Mouse (Mus musculus) kidney, adult 18-20 months (tissue): ENCODE measurements around the gene Pgbd5.

Experiments used
- DNase-seq: peaks from one replicate; pipeline ENCODE4 v3.0.0; 2021

Gene Pgbd5

DNA sequence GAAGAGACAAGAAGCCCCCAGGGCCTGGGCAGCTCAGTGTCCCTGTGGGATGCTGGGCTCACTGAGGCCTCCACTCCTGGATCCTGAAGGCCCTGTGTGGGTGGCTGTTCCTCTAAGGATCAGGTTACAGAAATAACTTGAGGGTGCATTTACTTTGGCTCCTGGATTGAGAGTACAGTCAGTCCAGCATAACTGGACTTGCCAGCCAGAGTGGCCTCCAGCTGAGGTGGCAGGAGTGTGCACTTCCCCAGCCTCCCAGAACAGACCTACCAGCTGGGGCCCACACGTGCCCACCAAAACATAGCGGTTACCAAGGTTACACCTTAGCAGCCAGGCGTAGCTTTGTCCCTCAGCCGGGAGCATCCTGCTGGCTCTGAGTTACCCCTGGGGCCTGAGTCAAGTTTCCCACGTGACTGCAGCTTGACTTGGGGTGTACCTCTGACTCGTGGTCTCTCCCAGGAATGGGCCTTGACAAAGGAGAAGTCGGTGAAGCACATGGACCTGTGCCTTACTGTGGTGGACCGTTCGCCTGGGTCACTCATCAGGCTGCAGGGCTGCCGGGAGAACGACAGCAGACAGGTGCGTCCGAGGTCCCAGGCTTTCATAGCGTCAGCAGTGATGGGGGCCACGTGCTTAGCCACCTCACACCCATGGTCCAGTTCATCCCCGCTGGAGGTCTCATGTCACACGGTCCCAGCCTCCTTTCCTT is 98.9 kb downstream of the Pgbd5 start:
- no peak for DNase-seq

DNA sequence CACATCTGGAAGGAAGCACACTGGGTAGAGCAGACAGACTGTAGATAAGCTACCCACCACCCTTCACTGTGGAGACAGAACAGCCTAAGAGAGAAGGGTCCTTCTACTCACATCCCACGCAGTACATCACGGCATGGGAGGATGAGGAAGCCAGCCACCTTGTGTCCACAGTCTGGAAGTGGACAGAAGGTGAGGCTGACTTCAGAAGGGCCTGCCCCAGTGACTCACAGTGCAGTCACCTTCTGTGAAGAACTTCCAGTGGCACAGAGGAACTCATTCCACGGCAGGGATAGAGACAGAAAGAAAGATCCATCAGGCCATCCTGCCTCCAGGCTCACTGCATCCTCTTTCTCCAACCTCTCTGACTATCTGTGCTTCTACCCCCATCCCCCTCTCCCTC is 99.7 kb downstream of the Pgbd5 start:
- DNase-seq = no peak

DNA sequence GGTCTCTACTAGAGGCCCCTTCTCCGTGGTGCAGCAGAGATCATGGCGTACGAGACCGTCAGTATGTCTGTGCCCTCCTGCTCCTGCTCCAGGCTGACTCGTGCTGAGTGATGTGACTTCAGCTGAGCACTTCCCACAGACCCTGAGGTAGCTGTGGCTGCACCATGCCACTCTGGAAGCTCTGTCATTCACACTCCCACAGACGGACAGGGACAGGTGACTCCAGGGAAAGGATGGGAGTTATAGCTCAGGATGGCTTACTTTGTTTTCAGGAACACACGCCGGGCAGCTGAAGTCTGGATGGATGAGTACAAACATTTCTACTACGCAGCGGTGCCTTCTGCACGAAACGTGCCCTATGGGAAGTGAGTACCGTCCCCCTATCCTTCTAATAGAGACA is 103.2 kb downstream of the Pgbd5 start:
- no peak for DNase-seq

DNA sequence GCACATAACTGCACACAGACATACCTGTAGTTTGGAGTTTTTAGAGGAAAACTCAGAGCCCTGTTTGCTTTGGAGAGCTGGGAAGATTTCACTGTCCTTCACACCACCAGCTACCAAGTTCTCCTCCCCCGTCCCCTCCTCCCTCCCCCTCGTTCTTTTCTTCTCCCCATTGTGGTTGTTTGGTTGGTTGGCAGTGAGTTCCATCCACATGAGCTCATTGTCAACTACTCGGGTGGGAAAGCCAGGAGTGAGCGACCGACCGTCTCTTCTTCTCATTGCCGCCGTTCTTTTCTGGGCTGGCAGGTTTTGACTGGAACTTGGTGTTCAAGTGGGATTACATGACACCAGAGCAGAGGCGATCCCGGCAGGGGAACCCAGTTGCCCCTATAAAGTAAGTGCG is 107.8 kb downstream of the Pgbd5 start:
- DNase-seq = no peak

DNA sequence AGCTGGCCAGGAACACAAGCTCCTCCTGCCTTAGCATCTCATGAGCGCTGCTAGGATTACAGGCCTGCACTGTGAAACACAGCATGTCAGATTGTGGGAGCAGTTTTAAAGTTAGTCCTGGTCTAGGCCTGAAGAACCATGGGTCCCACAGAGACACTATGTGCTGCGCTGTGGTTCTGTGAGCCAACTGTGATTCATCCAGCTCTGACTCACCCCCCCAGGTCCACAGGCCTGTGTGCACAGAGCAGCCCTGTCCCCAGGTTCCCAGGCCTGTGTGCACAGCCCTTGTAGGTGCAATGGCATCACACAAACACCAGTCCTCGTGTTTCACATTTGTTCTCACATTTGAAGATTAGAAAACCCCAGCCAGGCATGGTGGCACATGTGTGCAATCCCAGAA is 108.4 kb downstream of the Pgbd5 start:
- no peak for DNase-seq

DNA sequence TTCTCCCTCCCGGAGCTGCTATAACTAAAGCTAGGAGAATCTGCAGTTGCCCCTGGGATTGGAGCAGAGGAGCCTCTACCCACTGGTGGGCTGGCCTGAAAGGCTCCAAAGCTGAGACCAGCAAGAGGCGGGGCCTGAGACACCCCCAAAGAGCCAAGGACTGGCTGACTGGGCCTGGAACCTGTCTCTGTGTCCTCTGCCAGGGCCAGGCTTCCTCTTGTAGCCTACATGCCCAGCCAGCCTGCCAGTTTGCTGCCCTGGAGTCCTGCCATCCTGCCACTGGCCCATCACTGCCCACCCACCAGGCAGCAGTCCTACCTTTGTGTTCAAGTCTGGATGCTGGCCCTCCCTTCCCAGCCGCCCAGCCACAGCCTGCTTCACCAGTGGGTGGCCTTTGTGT is 109.0 kb downstream of the Pgbd5 start:
- no peak for DNase-seq

DNA sequence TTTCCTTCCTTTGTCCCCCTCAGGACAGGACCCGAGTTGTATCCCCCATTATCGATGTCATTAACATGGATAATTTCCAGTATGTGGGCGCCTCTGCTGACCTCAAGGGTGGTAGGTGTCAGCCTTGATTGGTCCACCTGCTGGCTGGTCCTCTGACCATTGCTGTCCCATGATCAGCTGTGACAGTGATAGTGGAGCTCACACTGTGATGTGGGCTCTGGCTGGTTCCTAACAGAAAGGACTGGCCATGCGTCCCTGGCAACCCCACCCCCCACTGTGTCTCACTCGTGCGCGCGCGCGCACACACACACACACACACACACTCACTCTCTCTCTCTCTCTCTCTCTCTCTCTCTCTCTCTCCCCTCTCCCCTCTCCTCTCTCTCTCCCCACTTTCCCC is 109.8 kb downstream of the Pgbd5 start:
- no peak for DNase-seq

DNA sequence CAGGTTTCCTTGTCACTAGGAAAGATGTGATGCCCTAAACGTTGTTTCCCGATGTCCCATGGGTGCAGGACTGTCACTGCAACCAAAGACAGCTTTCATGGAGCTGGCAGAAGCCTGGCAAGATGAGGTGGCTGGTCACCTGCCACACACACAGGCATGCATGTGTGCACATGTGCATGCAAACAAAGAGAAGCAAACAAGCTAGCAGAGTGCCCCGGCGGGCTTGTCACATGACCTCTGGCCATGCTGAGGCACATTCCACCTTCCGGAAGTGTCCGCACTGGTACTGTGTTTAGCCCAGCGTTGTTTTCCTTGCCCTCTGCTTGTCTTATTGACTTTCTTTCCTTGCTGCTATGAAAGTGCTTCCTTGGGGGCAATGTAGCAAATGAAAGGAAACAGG is 111.2 kb downstream of the Pgbd5 start:
- no peak for DNase-seq

DNA sequence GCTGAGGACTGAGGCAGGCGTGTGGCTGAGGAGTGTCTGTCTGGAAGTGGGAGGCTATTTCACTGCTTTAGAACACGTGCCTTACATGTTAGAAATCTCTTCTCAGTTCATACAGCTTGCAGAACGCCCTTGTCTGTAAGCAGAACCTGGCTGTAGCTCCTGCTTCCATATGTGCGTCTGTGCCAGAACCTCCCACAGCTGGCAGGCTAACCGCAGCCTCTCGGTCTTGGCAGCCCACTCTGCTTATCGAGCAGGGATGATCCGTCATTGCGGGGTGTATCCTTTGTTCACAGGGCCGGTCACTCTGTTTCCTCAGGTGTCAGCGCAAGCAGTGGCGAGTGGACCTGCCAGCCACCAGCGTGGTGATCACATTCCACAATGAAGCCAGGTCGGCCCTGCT is 116.1 kb downstream of the Pgbd5 start:
- no peak for DNase-seq

DNA sequence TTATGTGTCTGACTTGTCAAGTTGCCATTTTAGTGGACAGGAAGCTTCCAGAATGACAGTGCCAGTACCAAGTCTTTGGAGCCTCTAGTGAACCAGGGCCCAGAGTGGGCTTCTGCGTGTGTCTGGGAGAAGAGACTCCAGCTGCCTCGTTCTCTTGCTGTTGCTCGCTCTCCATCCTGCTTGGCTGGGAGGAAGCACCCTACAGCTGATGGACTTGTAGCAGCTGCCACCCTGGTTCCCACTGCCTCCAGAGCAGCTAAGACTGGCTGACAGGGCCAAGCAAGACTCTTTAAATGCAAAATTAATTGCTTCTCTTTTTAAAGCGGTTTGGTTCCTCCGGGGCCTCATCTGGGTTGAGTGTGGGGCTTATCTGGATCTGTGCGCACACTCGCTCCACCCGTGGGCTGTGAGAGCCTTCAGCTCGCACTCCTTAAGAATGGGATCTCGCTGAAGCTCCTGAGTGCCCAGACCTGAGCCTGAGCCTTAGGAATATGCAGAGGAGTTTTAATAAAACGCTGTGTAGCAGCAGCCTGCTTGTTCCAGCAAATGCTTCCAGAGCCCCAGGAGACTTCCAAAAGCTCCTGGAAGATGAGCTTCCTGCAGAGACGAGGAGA is 118.1 kb downstream of the Pgbd5 start:
- no peak for DNase-seq

DNA sequence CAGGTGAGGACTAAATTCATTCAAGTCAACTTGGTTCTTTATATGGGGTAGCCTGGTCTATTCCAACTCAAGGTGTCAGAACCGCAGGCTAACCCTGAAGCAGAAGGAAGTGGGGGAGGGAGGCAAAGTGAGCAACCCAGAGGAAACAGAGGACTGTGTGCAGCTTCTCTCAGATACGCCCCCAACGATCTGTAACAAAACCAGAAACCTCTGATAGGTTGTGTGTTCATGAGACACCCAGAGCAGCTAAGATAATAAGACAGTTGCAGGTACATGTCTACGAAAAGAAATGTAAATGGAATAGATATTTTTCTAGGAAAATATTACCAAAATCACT is 120.2 kb downstream of the Pgbd5 start:
- DNase-seq = no peak
